Mouse (Mus musculus) heart, adult 2 months (tissue): ENCODE data around the gene Chil1. TPM values are rescaled to one million over a fixed set of nuclear protein-coding genes. Genes with fewer than 3 reads are reported as not detected.

Experiments used
- DNase-seq, 2 experiments: peaks; one replicate each; pipeline ENCODE4 v3.0.0; 2021
- H3K27ac ChIP-seq: fragments of 200-600 bp; 2 replicates; pipeline ENCODE4 v1.8.1; 2022
- H3K27me3 ChIP-seq: fragments of 200-500 bp; 2 replicates; pipeline ENCODE4 v1.6.1; 2012; ENCODE audit warnings: mild to moderate bottlenecking, low read length, inconsistent platforms, mixed read lengths; ENCODE audit not compliant: control insufficient read depth, insufficient read depth
- H3K36me3 ChIP-seq: fragments of 200-500 bp; 2 replicates; pipeline ENCODE4 v1.6.1; 2012; ENCODE audit warnings: low read length, inconsistent platforms; ENCODE audit not compliant: control insufficient read depth, insufficient read depth
- H3K4me1 ChIP-seq: fragments of 200-500 bp; 2 replicates; pipeline ENCODE4 v1.6.1; 2011; ENCODE audit warnings: low read length; ENCODE audit not compliant: control insufficient read depth, insufficient read depth
- H3K4me3 ChIP-seq: fragments of 200-600 bp; 2 replicates; pipeline ENCODE4 v1.8.1; 2022
- H3K79me2 ChIP-seq: fragments of 200-500 bp; replicated peaks from 2 replicates; pipeline ENCODE4 v1.6.1; 2012; ENCODE audit warnings: mild to moderate bottlenecking, inconsistent platforms, low read length, moderate library complexity, mixed read lengths; ENCODE audit not compliant: control insufficient read depth, insufficient read depth
- H3K9ac ChIP-seq: fragments of 200-500 bp; 2 replicates; pipeline ENCODE4 v1.6.1; 2012; ENCODE audit warnings: low read depth, mild to moderate bottlenecking, control low read depth, inconsistent platforms, low read length, mixed read lengths
- CTCF ChIP-seq: fragments of 200-600 bp; IDR thresholded peaks from 2 replicates; pipeline ENCODE4 v1.8.1; 2022; ENCODE audit warnings: antibody characterized with exemption, mild to moderate bottlenecking, moderate library complexity
- EP300 ChIP-seq: fragments of 200-500 bp; IDR thresholded peaks from 2 replicates; pipeline ENCODE4 v1.6.1; 2011; ENCODE audit warnings: low read depth, low read length, control low read depth; ENCODE audit not compliant: insufficient read depth
- POLR2A ChIP-seq: fragments of 200-500 bp; IDR thresholded peaks from 2 replicates; pipeline ENCODE4 v1.6.1; 2011; ENCODE audit warnings: mild to moderate bottlenecking, low read depth, low read length, control low read depth; ENCODE audit not compliant: insufficient read depth
- WGBS: fragments of 180-500 bp; shearing (Covaris S2); methylation state at CpG from one replicate; pipeline ENCODE4 v1.1.7; 2018; 5-methylcytosine and 5-hydroxymethylcytosine counted together
- intact Hi-C: fragments of 180-260 bp; cut with DNase I; formaldehyde crosslinking; loops from one replicate; pipeline ENCODE4 v1.15.1; 2025
- polyA plus RNA-seq: library from polyadenylated mRNA; depleted of rRNA; stranded (reverse); fragments of >200 nt; gene quantifications from 2 replicates; pipeline ENCODE4 v1.2.3, GENCODE M21; 2012
- total RNA-seq, 2 experiments: library from RNA; stranded (reverse); gene quantifications; 2 replicates each; pipeline ENCODE4 v1.2.3; 2021

The Chil1 gene
- total and polyA plus RNA-seq, 3 experiments: 0.94 to 2.7 (median 0.96) TPM

DNA sequence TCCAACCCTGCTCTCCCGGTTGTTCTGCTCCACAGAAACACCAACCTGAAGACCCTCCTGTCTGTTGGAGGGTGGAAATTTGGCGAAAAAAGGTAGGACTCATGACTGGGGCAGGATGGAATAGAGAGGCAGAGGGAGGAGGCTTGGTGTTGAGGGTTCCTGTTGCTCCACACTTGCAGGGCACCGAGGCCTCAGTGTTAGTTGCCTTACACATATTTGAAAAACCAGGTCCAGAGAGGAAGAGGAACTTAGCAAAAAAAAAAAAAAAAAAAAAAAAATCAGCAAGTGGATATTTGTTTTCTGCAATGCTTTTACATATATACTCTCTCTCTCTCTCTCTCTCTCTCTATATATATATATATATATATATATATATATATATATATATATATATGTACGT lies 2.1 kb downstream of the Chil1 start:
- Histone ChIP-seq H3K27me3 (0 out of 2 replicates have a peak, but pooled peaks cover 2% of the 10 kb centered on the region), H3K9ac (no peak overlapping the region), H3K36me3 (no peaks in the 10 kb centered on the region), H3K4me1 (no peaks in the 10 kb centered on the region), H3K79me2 (no peaks in the 10 kb centered on the region), H3K27ac (no peak overlapping the region), H3K4me3 (no peak overlapping the region)
- intact Hi-C loops: no loop called here
- TF ChIP-seq CTCF (no peak), POLR2A (no peak), EP300 (no peak)
- no peak for DNase-seq
- 83% methylated on average over 4 of the region's 4 CpGs for WGBS

DNA sequence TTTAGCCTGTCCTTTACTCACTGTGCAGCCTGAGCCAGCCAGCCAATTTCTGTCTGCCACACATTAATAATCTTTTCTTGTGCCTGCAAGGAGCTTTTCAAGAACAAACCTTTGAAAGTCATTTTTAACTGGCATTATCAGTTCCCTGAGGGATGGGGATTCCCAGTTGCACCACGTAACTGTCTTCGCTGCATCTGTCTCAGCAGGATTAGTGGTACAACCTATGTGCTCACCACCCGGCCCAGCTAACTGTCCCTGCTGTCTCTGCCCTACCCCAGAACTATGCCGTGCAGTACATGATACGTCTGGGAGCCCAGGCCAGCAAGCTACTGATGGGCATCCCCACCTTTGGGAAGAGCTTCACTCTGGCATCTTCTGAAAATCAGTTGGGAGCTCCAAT lies 6.2 kb downstream of the Chil1 start:
- 85% methylated on average over 5 of the region's 5 CpGs for WGBS
- H3K27me3 ChIP-seq: 0 out of 2 replicates have a peak, but pooled peaks cover 2% of the 10 kb centered on the region
- intact Hi-C loops: no loop called here
- no peak overlapping the region for H3K4me3 ChIP-seq
- H3K36me3 ChIP-seq: no peaks in the 10 kb centered on the region
- no peak for DNase-seq
- H3K79me2 ChIP-seq: no peaks in the 10 kb centered on the region
- TF ChIP-seq POLR2A (no peak), EP300 (no peak), CTCF (no peak)
- H3K9ac ChIP-seq: no peak overlapping the region
- H3K4me1 ChIP-seq: no peaks in the 10 kb centered on the region
- no peak overlapping the region for H3K27ac ChIP-seq

DNA sequence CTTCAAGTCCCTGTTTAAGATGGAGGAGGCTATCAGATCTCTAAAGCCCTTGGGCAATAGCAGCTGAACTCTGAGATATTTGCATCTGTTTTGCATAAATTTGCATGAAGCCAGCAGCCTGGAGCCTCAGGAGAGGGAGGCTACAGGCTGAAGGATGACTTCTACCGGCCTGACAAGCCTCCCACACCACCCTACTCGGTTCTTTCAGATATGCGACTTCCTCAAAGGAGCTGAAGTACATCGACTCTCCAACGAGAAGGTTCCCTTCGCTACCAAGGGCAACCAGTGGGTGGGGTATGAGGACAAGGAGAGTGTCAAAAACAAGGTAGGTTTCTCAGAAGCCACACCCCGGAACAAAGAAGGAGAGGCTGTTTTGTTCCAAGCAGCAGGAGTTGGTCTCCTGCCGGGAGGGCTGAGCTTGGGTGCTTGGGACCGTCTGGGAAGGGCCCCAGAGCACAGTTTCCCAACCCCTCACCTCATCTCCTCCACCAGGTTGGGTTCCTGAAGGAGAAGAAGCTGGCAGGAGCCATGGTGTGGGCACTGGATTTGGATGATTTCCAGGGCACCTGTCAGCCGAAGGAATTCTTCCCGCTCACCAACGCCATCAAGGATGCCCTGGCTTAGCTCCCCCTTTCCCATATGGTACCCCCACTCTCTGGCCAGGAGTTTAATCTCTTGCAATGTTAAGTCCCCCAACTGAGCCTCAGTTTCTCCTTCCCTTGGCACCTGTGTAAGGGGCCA lies 7.2 kb downstream of the Chil1 start:
- Histone ChIP-seq H3K36me3 (no peaks in the 10 kb centered on the region), H3K27me3 (0 out of 2 replicates have a peak, but pooled peaks cover 2% of the 10 kb centered on the region), H3K4me3 (no peak overlapping the region), H3K9ac (no peak overlapping the region), H3K27ac (no peak overlapping the region), H3K4me1 (no peaks in the 10 kb centered on the region; the same call in 1 of the 2 replicates), H3K79me2 (no peaks in the 10 kb centered on the region)
- TF ChIP-seq EP300 (no peak), CTCF (0 out of 2 replicates have a peak, but pooled peaks have one; percentile 8)
- no peak for DNase-seq
- 27% methylated on average over 12 of the region's 12 CpGs for WGBS
- intact Hi-C loops: no loop called here

DNA sequence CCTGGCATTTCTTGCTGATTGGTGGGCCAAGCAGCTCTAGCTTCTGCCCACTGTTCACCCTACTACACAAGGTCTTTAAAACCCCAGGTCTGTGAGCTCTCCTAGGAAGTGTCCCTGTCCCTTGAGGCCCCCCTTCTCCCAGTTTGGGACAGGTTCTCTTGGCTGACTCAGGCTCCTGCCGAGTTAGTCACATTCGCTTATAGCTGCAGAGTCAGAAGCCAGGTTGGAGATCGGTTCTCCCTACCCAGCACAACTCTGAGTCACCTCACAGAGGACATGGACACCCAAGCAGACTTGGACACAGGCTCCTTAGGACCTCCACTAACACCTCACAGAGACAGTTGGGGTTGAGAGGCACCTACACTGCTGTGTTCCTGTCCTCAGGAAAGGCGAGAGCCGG lies 9.2 kb downstream of the Chil1 start:
- Histone ChIP-seq H3K79me2 (no peaks in the 10 kb centered on the region), H3K27me3 (0 out of 2 replicates have a peak, but pooled peaks cover 2% of the 10 kb centered on the region), H3K9ac (no peak overlapping the region), H3K36me3 (no peaks in the 10 kb centered on the region), H3K27ac (no peak overlapping the region), H3K4me1 (peaks cover 5% of the 10 kb centered on the region), H3K4me3 (no peak overlapping the region)
- TF ChIP-seq POLR2A (no peak), EP300 (no peak), CTCF (no peak)
- intact Hi-C loops: no loop called here
- no peak for DNase-seq
- WGBS: 81% methylated on average over 5 of the region's 5 CpGs

DNA sequence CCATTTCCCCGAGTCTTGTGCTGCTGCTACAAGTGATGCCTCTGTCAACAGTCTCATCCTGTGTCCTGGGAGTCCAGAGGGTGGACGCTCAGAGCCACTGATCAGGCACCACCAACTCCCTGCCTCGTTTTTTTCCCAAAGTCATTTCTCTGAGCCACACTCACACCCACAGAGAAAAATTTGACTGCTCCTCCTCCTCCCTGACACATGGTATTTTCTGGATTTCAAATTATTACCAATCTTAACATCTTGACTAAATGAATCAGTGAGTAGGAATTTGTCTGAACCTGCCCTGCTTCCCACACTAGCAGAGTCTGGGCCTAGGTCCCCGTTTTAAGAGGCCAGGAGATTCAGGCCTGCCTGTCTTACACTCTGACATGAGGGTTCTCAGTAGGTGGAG lies 10.0 kb downstream of the Chil1 start:
- TF ChIP-seq EP300 (no peak), POLR2A (no peak), CTCF (no peak)
- Histone ChIP-seq H3K79me2 (no peaks in the 10 kb centered on the region), H3K4me1 (peaks cover 5% of the 10 kb centered on the region), H3K27ac (no peak overlapping the region), H3K36me3 (no peaks in the 10 kb centered on the region), H3K9ac (no peak overlapping the region), H3K4me3 (no peak overlapping the region), H3K27me3 (0 out of 2 replicates have a peak, but pooled peaks cover 2% of the 10 kb centered on the region)
- no peak for DNase-seq
- intact Hi-C loops: no loop called here
- WGBS: 48% methylated on average over 4 of the region's 4 CpGs

DNA sequence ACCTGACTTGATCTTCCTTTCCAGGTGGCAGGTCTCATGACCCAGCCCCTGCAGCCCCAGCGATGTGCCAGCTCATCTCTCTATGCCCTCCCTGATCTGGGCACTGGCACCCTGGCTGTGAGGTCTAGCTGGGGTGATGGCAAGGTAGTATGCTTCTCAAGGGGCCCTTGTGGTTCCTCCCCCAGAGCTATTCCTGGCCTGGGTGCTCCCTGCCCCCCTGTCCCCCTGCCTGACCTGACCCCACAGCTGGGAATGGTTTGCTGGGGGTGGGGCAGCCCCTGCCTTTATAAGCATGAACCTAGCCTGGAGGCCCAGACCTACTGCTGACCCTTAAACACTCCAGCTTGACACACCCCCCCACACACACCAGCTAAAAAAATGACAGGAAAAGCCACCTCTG lies 11.2 kb downstream of the Chil1 start, which contains the start of gene Mybph:
Gene Mybph, plus strand, starts transcription at position 323 of the 400 bp plus-strand sequence.
- Histone ChIP-seq H3K36me3 (no peaks in the 10 kb centered on the region), H3K4me3 (no peak within 1 kb of the TSS), H3K4me1 (peaks cover 5% of the 10 kb centered on the region), H3K79me2 (no peaks in the 10 kb centered on the region), H3K27ac (no peak within 1 kb of the TSS), H3K9ac (no peak within 1 kb of the TSS), H3K27me3 (no peaks in the 10 kb centered on the region)
- intact Hi-C loops: no loop called here
- no peak for DNase-seq
- WGBS: 72% methylated on average over 1 of the region's 1 CpGs
- no peak for TF ChIP-seq POLR2A
- TF ChIP-seq CTCF: no peak
- no peak for TF ChIP-seq EP300
